Mouse (Mus musculus): ENCODE measurements around the gene Pds5a.
A peak's percentile ranks its signal among the peaks of the same experiment; 100 is the strongest.
"Not testable (repeated sequence)": the region's sequence is repeated elsewhere in the genome, so short reads cannot be mapped to it uniquely, and the experiment has no call there.

The Pds5a gene

GRCm38 (mm10) chr5:65697836-65698758 is at the start of gene Pds5a:
TSS of gene Pds5a (minus strand) at chr5:65698273.
- DNase-seq (ENCODE audit: low spot score) = peak; percentile 79

- no peak for DNase-seq (ENCODE audit: low spot score)
Measured at GRCm38 (mm10) chr5:65746908-65747307, 48.8 kb upstream of the Pds5a start.

- DNase-seq (ENCODE audit: low spot score) = no peak
Measured at GRCm38 (mm10) chr5:65739366-65739765, 41.3 kb upstream of the Pds5a start.

GRCm38 (mm10) chr5:65735601-65736000 is 37.5 kb upstream of the Pds5a start:
- no peak for DNase-seq (ENCODE audit: low spot score)

GRCm38 (mm10) chr5:65731173-65732007 is 33.3 kb upstream of the Pds5a start:
- DNase-seq (ENCODE audit: low spot score) = peak; percentile 91

- DNase-seq (ENCODE audit: low spot score) = peak; percentile 66
Measured at GRCm38 (mm10) chr5:65724311-65725054, 26.4 kb upstream of the Pds5a start.

GRCm38 (mm10) chr5:65718368-65718767 is 20.3 kb upstream of the Pds5a start:
- DNase-seq (ENCODE audit: low spot score) = peak; percentile 74

- not testable (repeated sequence) for DNase-seq (ENCODE audit: low spot score)
Measured at GRCm38 (mm10) chr5:65717903-65718211, 19.8 kb upstream of the Pds5a start.

- DNase-seq (ENCODE audit: low spot score) = no peak
Measured at GRCm38 (mm10) chr5:65717063-65717902, 19.2 kb upstream of the Pds5a start.

GRCm38 (mm10) chr5:65715084-65715483 is 17.0 kb upstream of the Pds5a start:
- DNase-seq (ENCODE audit: low spot score) = no peak

GRCm38 (mm10) chr5:65711463-65711862 is 13.4 kb upstream of the Pds5a start:
- no peak for DNase-seq (ENCODE audit: low spot score)

GRCm38 (mm10) chr5:65710267-65710666 is 12.2 kb upstream of the Pds5a start:
- DNase-seq (ENCODE audit: low spot score) = no peak

- no peak for DNase-seq (ENCODE audit: low spot score)
Measured at GRCm38 (mm10) chr5:65706979-65707378, 8.9 kb upstream of the Pds5a start.

- DNase-seq (ENCODE audit: low spot score) = no peak
Measured at GRCm38 (mm10) chr5:65706171-65706570, 8.1 kb upstream of the Pds5a start.

- no peak for DNase-seq (ENCODE audit: low spot score)
Measured at GRCm38 (mm10) chr5:65704765-65705678, 6.9 kb upstream of the Pds5a start.

GRCm38 (mm10) chr5:65703261-65703660 is 5.2 kb upstream of the Pds5a start:
- DNase-seq (ENCODE audit: low spot score) = no peak

- DNase-seq (ENCODE audit: low spot score) = no peak
Measured at GRCm38 (mm10) chr5:65700102-65700501, 2.0 kb upstream of the Pds5a start.

- DNase-seq (ENCODE audit: low spot score) = no peak
Measured at GRCm38 (mm10) chr5:65699146-65699545, 1.1 kb upstream of the Pds5a start.

GRCm38 (mm10) chr5:65698759-65699136 is 675 bp upstream of the Pds5a start:
- DNase-seq (ENCODE audit: low spot score) = no peak

GRCm38 (mm10) chr5:65697486-65697835 is 612 bp downstream of the Pds5a start:
- peak; percentile 33 for DNase-seq (ENCODE audit: low spot score)

Data from c-Kit-positive CD71-positive TER-119-positive erythroid progenitor cells, embryonic 14.5 days (primary cell).